Mouse (Mus musculus) thymus, adult 2 months (tissue): ENCODE measurements around the gene Clns1a.

Experiments used
- CTCF ChIP-seq: fragments of 200-500 bp; IDR thresholded peaks from 2 replicates; pipeline ENCODE4 v1.5.1; 2012; ENCODE audit warnings: mild to moderate bottlenecking, control low read depth, low read length, moderate library complexity, borderline replicate concordance; ENCODE audit not compliant: control insufficient read depth, poor library complexity, insufficient read depth; ENCODE audit errors: extremely low read depth
- POLR2A ChIP-seq: fragments of 200-500 bp; IDR thresholded peaks from 2 replicates; pipeline ENCODE4 v1.6.1; 2012; ENCODE audit warnings: mild to moderate bottlenecking, low read length, control low read depth, moderate library complexity; ENCODE audit not compliant: control insufficient read depth, poor library complexity, insufficient read depth; ENCODE audit errors: extremely low read depth

DNA sequence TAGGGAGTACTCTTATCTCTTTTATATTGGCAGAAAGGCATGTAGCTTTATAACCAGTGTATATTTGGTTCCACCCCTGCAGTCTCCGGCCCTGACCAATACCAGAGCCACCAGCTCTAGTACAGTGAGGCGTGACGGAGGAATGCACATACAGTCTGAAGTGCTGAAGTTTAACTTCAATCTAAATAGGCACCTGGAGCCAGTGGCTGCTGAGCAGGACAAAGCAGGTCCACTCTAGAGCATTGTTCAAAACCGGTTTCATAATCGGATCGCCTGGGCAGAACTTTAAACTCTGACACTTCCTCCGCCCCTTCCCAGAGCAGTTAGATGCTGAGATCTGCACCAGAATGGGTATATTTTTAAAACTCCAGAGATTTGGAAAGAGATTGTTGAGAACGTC is 38.6 kb downstream of the Clns1a start:
- no peak for TF ChIP-seq CTCF
- no peak for TF ChIP-seq POLR2A
